Mouse (Mus musculus) lung, postnatal 0 days (tissue): Measurements from ENCODE around the gene Mmp25. TPM values are rescaled to one million over a fixed set of nuclear protein-coding genes. Genes with fewer than 3 reads are reported as not detected.

ENCODE experiments used
- ATAC-seq: fragments of 200-750 bp; cut with Nextera tagmentation; 2 replicates; pipeline ENCODE4 v1.8.0; 2017; ENCODE audit warnings: moderate library complexity
- DNase-seq: peaks from one replicate; pipeline ENCODE4 v3.0.0-alpha.2; 2016; ENCODE audit warnings: low spot score
- H3K27ac ChIP-seq: fragments of 300-500 bp; sonication (generic); 2 replicates; pipeline ENCODE4 v1.5.1; 2014; ENCODE audit warnings: antibody characterized with exemption, mild to moderate bottlenecking, low read length, mixed read lengths
- H3K27me3 ChIP-seq: fragments of 300-500 bp; sonication (generic); replicated peaks from 2 replicates; pipeline ENCODE4 v1.6.1; 2014; ENCODE audit warnings: low read length, mixed read lengths; ENCODE audit not compliant: insufficient read depth
- H3K36me3 ChIP-seq: fragments of 300-500 bp; sonication (generic); 2 replicates; pipeline ENCODE4 v1.6.1; 2014; ENCODE audit warnings: low read length, mixed read lengths; ENCODE audit not compliant: insufficient read depth
- H3K4me1 ChIP-seq: fragments of 300-500 bp; sonication (generic); 2 replicates; pipeline ENCODE4 v1.6.1; 2014; ENCODE audit warnings: antibody characterized with exemption, low read depth, low read length, mixed read lengths; ENCODE audit not compliant: insufficient read depth
- H3K4me2 ChIP-seq: fragments of 300-500 bp; sonication (generic); replicated peaks from 2 replicates; pipeline ENCODE4 v1.6.1; 2014; ENCODE audit warnings: low read depth, mild to moderate bottlenecking, low read length, moderate library complexity, mixed read lengths
- H3K4me3 ChIP-seq: fragments of 300-500 bp; sonication (generic); 2 replicates; pipeline ENCODE4 v1.5.1; 2014; ENCODE audit warnings: low read depth, low read length
- H3K9ac ChIP-seq: fragments of 300-500 bp; sonication (generic); replicated peaks from 2 replicates; pipeline ENCODE4 v1.6.1; 2014; ENCODE audit warnings: low read depth, mild to moderate bottlenecking
- H3K9me3 ChIP-seq: fragments of 300-500 bp; sonication (generic); 2 replicates; pipeline ENCODE4 v1.6.1; 2016; ENCODE audit warnings: low read length, mixed read lengths
- CTCF ChIP-seq: IDR thresholded peaks from 2 replicates; pipeline ENCODE4 v1.5.1; 2016; ENCODE audit warnings: antibody characterized with exemption, mild to moderate bottlenecking
- EP300 ChIP-seq: IDR thresholded peaks from 2 replicates; pipeline ENCODE4 v1.6.1; 2016; ENCODE audit warnings: antibody characterized with exemption, mild to moderate bottlenecking, control low read depth
- WGBS: fragments of 180-500 bp; shearing (Covaris S2); extraction: QIAGEN DNeasy Blood & Tissue Kit; methylation state at CpG from one replicate; pipeline ENCODE4 v1.1.7; 2014; 5-methylcytosine and 5-hydroxymethylcytosine counted together
- polyA plus RNA-seq: library from polyadenylated mRNA; unstranded; fragments of >200 nt; fragmentation: Nextera tagmentation; extraction: Ambion mirVana; gene quantifications from 2 replicates; pipeline ENCODE4 v1.2.1, GENCODE M21; 2015

Gene Mmp25
- polyA plus RNA-seq, 1 experiment from 2014 or later = 0.36 TPM

DNA sequence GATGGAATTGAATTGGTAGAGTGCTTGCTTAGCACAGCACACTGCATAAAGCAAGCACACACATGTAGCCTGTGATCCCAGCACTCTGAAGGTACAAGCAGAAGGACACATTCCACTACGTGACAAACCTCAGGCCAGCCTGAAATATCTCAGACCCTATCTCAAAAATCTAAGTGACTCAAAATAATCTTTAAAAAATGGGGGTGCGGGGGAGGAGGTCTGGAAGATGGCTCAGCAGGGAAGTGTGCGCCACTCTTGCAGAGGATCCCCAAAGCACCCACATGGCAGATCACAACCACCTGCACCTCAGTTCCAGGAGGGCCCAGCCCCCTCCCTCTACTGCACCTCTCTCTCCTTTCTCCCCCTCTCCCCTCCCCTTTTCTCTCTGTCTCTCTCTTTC lies 26.4 kb upstream of the Mmp25 start:
- Histone ChIP-seq H3K36me3 (peaks cover 13% of the 10 kb centered on the region; the same call in 1 of the 2 replicates), H3K4me3 (no peak overlapping the region), H3K4me2 (no peak overlapping the region), H3K27me3 (no peaks in the 10 kb centered on the region), H3K9ac (no peak overlapping the region), H3K27ac (no peak overlapping the region), H3K9me3 (no peaks in the 10 kb centered on the region), H3K4me1 (peaks cover 15% of the 10 kb centered on the region; the same call in 1 of the 2 replicates)
- no peak for DNase-seq
- TF ChIP-seq CTCF = no peak
- no peak for TF ChIP-seq EP300
- WGBS = 88% methylated on average over 3 of the region's 3 CpGs
- no peak for ATAC-seq

DNA sequence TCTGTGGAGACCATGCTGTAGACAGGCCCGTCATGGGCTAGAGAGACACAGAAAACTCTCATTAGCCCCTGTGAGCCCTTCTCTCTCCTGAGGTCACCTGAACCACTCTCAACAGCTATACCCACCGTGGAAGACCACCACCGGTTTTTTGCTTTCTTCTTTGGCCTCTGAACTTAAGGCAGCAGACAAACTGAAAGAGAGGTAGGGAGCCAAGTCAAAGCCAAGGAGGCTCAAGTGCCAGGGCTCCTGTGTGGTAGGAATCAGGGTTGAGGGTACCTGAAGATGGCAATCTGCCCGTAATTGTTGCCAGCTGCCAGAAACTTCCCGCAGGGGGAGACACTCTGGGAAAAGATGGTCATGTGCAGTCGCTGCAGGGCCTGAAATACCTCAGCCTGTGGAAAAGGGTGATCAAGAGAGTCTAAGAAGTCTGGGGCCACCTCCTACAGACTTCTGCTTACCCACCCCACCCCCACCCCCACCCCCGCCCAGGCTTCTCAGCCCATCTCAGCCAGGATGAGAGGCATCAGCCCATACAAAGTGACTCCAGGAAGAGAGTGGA lies 25.5 kb upstream of the Mmp25 start:
- ATAC-seq (no peak), DNase-seq (no peak)
- Histone ChIP-seq H3K36me3 (peaks cover 13% of the 10 kb centered on the region; the same call in 1 of the 2 replicates), H3K4me2 (no peak overlapping the region), H3K9ac (no peak overlapping the region), H3K4me1 (peaks cover 15% of the 10 kb centered on the region; the same call in 1 of the 2 replicates), H3K9me3 (no peaks in the 10 kb centered on the region), H3K4me3 (no peak overlapping the region), H3K27me3 (no peaks in the 10 kb centered on the region), H3K27ac (no peak overlapping the region)
- TF ChIP-seq EP300 (no peak), CTCF (peak; percentile 11; the same call in 1 of the 2 replicates)
- 78% methylated on average over 7 of the region's 7 CpGs for WGBS

DNA sequence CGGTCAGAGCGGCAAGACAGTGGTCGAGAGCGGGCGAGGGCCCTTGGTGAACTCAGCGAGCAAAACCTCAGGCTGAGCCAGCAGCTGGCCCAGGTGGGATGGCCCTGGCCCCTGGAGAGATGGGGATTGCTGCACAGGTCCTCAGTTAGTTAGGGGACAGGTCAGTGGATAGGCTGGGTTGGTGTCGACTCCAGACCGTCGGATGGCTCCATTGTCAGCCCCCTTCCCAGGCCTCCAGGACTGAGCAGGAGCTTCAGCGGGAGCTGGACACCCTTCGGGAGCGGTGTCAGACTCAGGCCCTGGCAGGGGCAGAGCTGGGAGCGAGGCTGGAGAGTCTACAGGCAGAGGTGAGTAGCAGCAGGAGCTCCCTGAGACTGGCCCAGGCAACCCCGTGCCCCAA lies 20.4 kb upstream of the Mmp25 start:
- Histone ChIP-seq H3K27me3 (peaks cover 7% of the 10 kb centered on the region; the same call in 1 of the 2 replicates), H3K9ac (no peak overlapping the region), H3K4me3 (no peak overlapping the region), H3K27ac (no peak overlapping the region), H3K4me2 (no peak overlapping the region), H3K36me3 (peaks cover 13% of the 10 kb centered on the region; the same call in 1 of the 2 replicates), H3K9me3 (no peaks in the 10 kb centered on the region), H3K4me1 (no peaks in the 10 kb centered on the region)
- WGBS = 78% methylated on average over 14 of the region's 14 CpGs
- TF ChIP-seq EP300 = no peak
- no peak for TF ChIP-seq CTCF
- ATAC-seq = no peak
- DNase-seq = no peak

DNA sequence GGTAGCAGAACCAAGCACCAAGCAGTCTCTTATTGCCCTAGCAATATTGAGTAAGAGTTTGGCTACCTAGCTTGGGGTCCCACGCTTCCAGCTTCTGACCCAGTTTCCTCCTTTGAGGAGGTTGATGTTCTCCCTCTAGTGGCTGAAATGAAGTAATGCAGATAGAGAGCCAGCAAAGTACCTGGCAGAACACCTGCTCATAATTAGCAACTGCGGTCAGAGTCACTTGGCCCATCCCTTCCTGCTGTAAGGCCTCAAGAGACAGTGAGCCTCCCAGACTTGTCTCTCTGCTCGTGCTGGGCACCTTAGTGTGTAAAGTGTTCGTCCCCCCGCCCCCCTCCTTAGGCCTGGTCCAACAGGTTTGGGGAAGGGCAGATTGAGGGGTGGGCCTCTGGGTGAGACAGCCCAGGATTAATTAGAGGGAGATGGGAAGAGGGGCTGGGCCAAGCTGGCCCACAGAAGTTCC lies 19.5 kb upstream of the Mmp25 start:
- Histone ChIP-seq H3K4me1 (no peaks in the 10 kb centered on the region), H3K9me3 (no peaks in the 10 kb centered on the region), H3K27me3 (peaks cover 8% of the 10 kb centered on the region; the same call in 1 of the 2 replicates), H3K9ac (no peak overlapping the region), H3K4me2 (no peak overlapping the region), H3K4me3 (no peak overlapping the region), H3K36me3 (peaks cover 13% of the 10 kb centered on the region; the same call in 1 of the 2 replicates), H3K27ac (no peak overlapping the region)
- DNase-seq (peak; percentile 73), ATAC-seq (no peak)
- 19% methylated on average over 5 of the region's 5 CpGs for WGBS
- TF ChIP-seq CTCF = peak; percentile 82
- TF ChIP-seq EP300 = no peak

DNA sequence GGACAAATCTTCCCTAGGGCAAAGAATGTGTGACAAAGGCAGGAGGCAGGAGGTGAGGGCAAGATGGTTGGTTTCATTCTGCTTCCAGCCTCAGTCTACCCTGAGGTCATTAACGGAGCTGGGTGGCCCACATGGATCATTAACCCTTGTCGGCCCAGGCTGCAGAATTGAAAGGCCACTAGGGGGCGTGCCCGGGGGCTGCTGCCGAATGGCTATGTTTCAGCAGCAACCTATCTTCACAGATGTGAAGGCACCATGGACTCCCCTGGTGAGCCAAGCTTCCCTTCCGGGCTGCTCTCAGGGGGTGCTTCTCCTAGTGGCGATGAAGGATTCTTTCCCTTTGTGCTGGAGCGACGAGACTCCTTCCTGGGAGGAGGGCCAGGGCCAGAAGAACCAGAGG lies 16.4 kb upstream of the Mmp25 start:
- Histone ChIP-seq H3K27me3 (peaks cover 8% of the 10 kb centered on the region; the same call in 1 of the 2 replicates), H3K9ac (no peak overlapping the region), H3K4me3 (no peak overlapping the region), H3K27ac (no peak overlapping the region), H3K36me3 (no peaks in the 10 kb centered on the region), H3K9me3 (no peaks in the 10 kb centered on the region), H3K4me1 (no peaks in the 10 kb centered on the region), H3K4me2 (no peak overlapping the region; the same call in 1 of the 2 replicates)
- DNase-seq (no peak), ATAC-seq (no peak)
- TF ChIP-seq CTCF (peak; percentile 59), EP300 (no peak)
- 2% methylated on average over 9 of the region's 9 CpGs for WGBS

DNA sequence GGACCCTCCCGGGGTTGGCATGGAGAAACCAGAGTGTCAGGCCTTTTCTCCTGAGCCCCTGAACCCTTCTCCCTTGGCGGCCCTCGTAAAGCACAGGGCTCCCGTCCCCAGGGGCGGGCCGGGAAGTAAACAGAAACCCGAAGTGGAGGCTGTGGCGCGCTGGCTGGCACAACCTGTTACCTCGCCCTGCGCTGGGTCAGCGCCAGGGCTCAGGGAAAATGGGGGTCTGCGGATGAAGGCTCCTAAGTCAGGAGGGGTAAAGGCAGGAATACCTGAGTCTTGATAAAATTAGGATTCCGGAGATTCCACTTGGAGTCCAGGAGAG lies 15.8 kb upstream of the Mmp25 start:
- no peaks in the 10 kb centered on the region for H3K9me3 ChIP-seq
- no peaks in the 10 kb centered on the region for H3K4me1 ChIP-seq
- WGBS = 2% methylated on average over 13 of the region's 14 CpGs
- no peak overlapping the region for H3K27ac ChIP-seq
- ATAC-seq = peak; percentile 65
- peak overlapping the region; percentile 63 for H3K4me2 ChIP-seq
- no peak for DNase-seq
- peaks cover 8% of the 10 kb centered on the region; the same call in 1 of the 2 replicates for H3K27me3 ChIP-seq
- TF ChIP-seq CTCF (no peak), EP300 (no peak)
- no peaks in the 10 kb centered on the region for H3K36me3 ChIP-seq
- H3K9ac ChIP-seq = 0 out of 2 replicates have a peak overlapping the region, but pooled peaks have one; percentile 3
- H3K4me3 ChIP-seq = peak overlapping the region; percentile 42
